Mouse (Mus musculus): ENCODE measurements around the gene Gadd45gip1. TPM values are rescaled to one million over a fixed set of nuclear protein-coding genes. Genes with fewer than 3 reads are reported as not detected.

The Gadd45gip1 gene
- polyA plus RNA-seq, 1 experiment from 2014 or later, result 35.5 TPM

- no peak for ATAC-seq (replicated peaks)
- H3K27me3 ChIP-seq (replicated peaks), result no peaks in the 10 kb centered on the region
- H3K36me3 ChIP-seq (replicated peaks), result peaks cover 49% of the 10 kb centered on the region
- no peak overlapping the region for H3K27ac ChIP-seq
- peaks cover 26% of the 10 kb centered on the region for H3K4me1 ChIP-seq
- no peaks in the 10 kb centered on the region for H3K9me3 ChIP-seq
- H3K4me3 ChIP-seq, result no peak overlapping the region
- no peak overlapping the region for H3K4me2 ChIP-seq
- no peak overlapping the region for H3K9ac ChIP-seq
- WGBS, result 71% methylated on average over 8 of the region's 8 CpGs
Observed at GRCm38 (mm10) chr8:84837149-84837911, 6.0 kb downstream of the Gadd45gip1 start.

GRCm38 (mm10) chr8:84837912-84838470, 6.7 kb downstream of the Gadd45gip1 start:
- H3K27ac ChIP-seq, result no peak overlapping the region
- H3K9ac ChIP-seq, result no peak overlapping the region
- no peak overlapping the region for H3K4me2 ChIP-seq
- no peak for ATAC-seq (replicated peaks)
- 85% methylated on average over 15 of the region's 15 CpGs for WGBS
- H3K27me3 ChIP-seq (replicated peaks), result no peaks in the 10 kb centered on the region
- H3K4me3 ChIP-seq, result no peak overlapping the region
- H3K36me3 ChIP-seq (replicated peaks), result peaks cover 56% of the 10 kb centered on the region
- no peaks in the 10 kb centered on the region for H3K9me3 ChIP-seq
- H3K4me1 ChIP-seq, result peaks cover 27% of the 10 kb centered on the region

DNA sequence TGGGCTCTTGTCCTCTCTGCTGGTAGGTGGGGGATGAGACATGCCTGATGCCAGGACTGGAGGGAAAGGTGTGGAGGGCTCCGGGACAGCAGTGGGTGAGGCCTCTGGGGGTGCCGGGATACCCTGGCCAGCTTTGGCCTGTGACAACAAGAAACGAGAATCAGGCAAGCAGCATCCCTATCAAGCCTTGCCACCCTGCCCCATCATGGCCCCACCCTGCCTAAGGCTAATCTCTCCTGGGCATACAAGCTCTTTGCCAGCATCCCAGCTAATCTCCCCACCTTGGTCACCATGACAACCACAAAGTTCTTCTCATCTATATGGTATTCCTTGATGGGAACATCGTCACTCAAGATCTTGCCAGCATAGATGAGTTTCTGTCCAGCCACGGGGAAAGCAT, 7.2 kb downstream of the Gadd45gip1 start:
- H3K36me3 ChIP-seq (replicated peaks), result peaks cover 60% of the 10 kb centered on the region
- no peak overlapping the region for H3K9ac ChIP-seq
- no peak overlapping the region for H3K4me3 ChIP-seq
- H3K27ac ChIP-seq, result no peak overlapping the region
- 77% methylated on average over 5 of the region's 5 CpGs for WGBS
- ATAC-seq (replicated peaks), result no peak
- H3K4me2 ChIP-seq, result no peak overlapping the region
- H3K27me3 ChIP-seq (replicated peaks), result no peaks in the 10 kb centered on the region
- H3K4me1 ChIP-seq, result peaks cover 22% of the 10 kb centered on the region
- no peaks in the 10 kb centered on the region for H3K9me3 ChIP-seq

DNA sequence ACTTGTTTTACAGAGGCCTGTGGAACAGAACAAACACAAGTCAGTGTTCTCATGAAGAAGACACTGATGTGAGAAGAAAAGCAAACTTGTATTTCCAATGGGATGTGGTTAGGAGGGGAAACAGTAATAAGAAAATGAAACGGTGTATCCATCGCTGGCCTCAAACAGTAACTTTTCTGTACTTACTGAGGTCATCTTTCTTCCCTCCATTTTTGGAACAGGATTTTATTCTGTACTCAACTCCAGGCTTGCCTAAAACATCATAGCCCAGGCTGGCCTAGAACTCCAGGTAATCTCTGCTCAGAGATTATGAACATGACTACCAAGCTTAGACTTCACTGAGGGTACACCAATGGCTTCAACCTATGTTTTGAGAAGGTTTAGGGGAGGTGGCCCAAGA, 8.1 kb downstream of the Gadd45gip1 start:
- peak overlapping the region; percentile 83 for H3K4me3 ChIP-seq
- peak overlapping the region; percentile 73 for H3K4me2 ChIP-seq
- ATAC-seq (replicated peaks), result no peak
- peaks cover 29% of the 10 kb centered on the region for H3K4me1 ChIP-seq
- WGBS, result 96% methylated on average over 2 of the region's 2 CpGs
- peak overlapping the region; percentile 69 for H3K9ac ChIP-seq
- H3K27ac ChIP-seq, result no peak overlapping the region
- no peaks in the 10 kb centered on the region for H3K27me3 ChIP-seq (replicated peaks)
- H3K36me3 ChIP-seq (replicated peaks), result peaks cover 63% of the 10 kb centered on the region
- no peaks in the 10 kb centered on the region for H3K9me3 ChIP-seq

GRCm38 (mm10) chr8:84839875-84840247, 8.5 kb downstream of the Gadd45gip1 start:
- Histone ChIP-seq H3K36me3 (replicated peaks) (peaks cover 62% of the 10 kb centered on the region), H3K9me3 (no peaks in the 10 kb centered on the region), H3K9ac (peak overlapping the region; percentile 69), H3K4me2 (peak overlapping the region; percentile 73), H3K27ac (peak overlapping the region; percentile 85), H3K4me3 (peak overlapping the region; percentile 83), H3K27me3 (replicated peaks) (no peaks in the 10 kb centered on the region), H3K4me1 (peaks cover 34% of the 10 kb centered on the region)
- no peak for ATAC-seq (replicated peaks)
- WGBS, result 3% methylated on average over 7 of the region's 7 CpGs

DNA sequence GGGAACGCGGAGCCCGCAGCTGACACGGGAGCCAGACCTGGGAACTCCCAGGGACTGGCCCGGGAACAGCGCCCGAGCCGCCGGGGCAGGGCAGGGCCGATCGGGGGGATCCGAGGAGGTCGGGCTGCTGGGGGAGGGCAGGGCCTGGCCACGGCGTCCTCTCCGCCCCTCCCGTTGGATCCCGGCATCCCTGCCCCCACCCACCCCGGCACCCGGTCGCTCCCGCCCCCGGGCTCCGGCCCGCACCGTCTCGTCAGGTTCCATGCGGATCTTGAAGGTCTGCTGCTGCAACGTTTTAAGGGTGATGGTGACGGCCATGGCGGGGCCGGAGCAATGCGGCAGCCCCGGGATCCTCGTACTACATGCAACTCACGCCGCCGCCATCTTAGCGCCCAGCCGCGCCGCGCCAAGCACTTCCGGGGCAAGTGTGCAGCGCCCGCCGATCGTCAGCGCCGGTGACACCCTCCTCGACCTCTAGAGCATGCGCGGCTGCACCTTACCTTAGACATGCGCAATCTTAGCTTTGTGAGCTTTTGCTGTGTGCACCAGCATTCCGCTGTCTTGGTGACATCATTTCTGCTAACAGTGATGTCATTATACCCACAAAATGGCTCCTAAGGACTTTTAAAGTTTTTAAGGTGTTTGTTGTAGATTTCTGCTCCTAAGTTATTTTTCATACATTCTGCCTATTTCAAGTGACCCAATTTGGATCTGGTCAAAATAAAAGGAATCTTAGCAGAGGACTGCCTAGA, 9.1 kb downstream of the Gadd45gip1 start, which contains the start of gene Rad23a:
Rad23a (minus strand) TSS at position 418 of the 752 bp plus-strand sequence.
- Histone ChIP-seq H3K4me2 (peak within 1 kb of the TSS; percentile 73), H3K4me3 (peak within 1 kb of the TSS; percentile 83), H3K9ac (peak within 1 kb of the TSS; percentile 69), H3K36me3 (replicated peaks) (peaks cover 59% of the 10 kb centered on the region), H3K9me3 (no peaks in the 10 kb centered on the region), H3K4me1 (peaks cover 39% of the 10 kb centered on the region), H3K27ac (peak within 1 kb of the TSS; percentile 85), H3K27me3 (replicated peaks) (no peaks in the 10 kb centered on the region)
- under 1% methylated on average over 55 of the region's 55 CpGs for WGBS
- peak; percentile 97 for ATAC-seq (replicated peaks)

- Histone ChIP-seq H3K27ac (no peak overlapping the region), H3K9me3 (no peaks in the 10 kb centered on the region), H3K36me3 (replicated peaks) (peaks cover 50% of the 10 kb centered on the region), H3K27me3 (replicated peaks) (no peaks in the 10 kb centered on the region), H3K9ac (no peak overlapping the region), H3K4me2 (no peak overlapping the region), H3K4me1 (peaks cover 37% of the 10 kb centered on the region), H3K4me3 (no peak overlapping the region)
- no peak for ATAC-seq (replicated peaks)
- WGBS, result 82% methylated on average over 1 of the region's 1 CpGs
Observed at GRCm38 (mm10) chr8:84841514-84841913, 10.2 kb downstream of the Gadd45gip1 start.

GRCm38 (mm10) chr8:84844397-84845070, 13.2 kb downstream of the Gadd45gip1 start:
- Histone ChIP-seq H3K27me3 (replicated peaks) (no peaks in the 10 kb centered on the region), H3K4me2 (peak overlapping the region; percentile 65), H3K9me3 (no peaks in the 10 kb centered on the region), H3K27ac (no peak overlapping the region), H3K9ac (peak overlapping the region; percentile 99; the same call in 1 of the 2 replicates), H3K36me3 (replicated peaks) (peaks cover 32% of the 10 kb centered on the region), H3K4me1 (peaks cover 36% of the 10 kb centered on the region), H3K4me3 (peak overlapping the region; percentile 97)
- 91% methylated on average over 9 of the region's 9 CpGs for WGBS
- no peak for ATAC-seq (replicated peaks)

DNA sequence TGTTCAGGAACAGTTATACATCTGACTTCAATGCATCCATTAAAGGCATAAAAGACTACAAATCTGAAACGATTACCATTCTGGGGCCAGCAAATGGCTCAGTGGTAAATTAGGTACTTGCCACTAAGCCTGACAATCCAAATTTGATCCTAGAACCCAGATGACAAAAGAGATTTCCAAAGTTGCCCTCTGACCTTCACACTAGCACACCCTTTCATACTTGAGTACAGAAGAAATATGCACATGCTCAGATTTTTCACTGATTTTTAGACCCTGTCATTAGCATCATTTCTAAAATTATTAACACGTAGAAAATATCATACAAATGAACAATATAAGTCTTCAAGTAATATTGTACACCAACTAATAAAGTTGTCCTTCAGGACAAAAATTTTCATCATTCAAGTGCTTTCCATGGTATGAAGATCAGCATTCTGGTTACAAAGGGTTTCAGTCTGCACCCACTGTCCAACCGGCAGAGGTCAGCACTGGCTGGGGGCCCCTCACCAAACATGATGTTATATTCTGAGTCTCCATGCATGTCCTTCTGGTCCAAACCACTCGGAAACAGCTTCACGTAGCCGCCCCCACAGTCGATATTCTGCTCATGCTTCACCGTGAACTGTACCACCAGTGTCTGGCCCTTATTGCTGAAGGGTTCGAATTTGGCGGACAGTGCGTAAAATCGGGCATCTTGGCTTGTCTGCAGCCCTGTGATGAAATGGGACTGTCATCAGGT, 14.2 kb downstream of the Gadd45gip1 start:
- Histone ChIP-seq H3K27me3 (replicated peaks) (no peaks in the 10 kb centered on the region), H3K4me2 (peak overlapping the region; percentile 65), H3K9me3 (no peaks in the 10 kb centered on the region), H3K4me3 (peak overlapping the region; percentile 97), H3K9ac (peak overlapping the region; percentile 99), H3K4me1 (peaks cover 32% of the 10 kb centered on the region), H3K36me3 (replicated peaks) (peaks cover 32% of the 10 kb centered on the region), H3K27ac (peak overlapping the region; percentile 90)
- whole genome bisulfite sequencing, result 16% methylated on average over 12 of the region's 12 CpGs
- ATAC-seq (replicated peaks), result no peak

DNA sequence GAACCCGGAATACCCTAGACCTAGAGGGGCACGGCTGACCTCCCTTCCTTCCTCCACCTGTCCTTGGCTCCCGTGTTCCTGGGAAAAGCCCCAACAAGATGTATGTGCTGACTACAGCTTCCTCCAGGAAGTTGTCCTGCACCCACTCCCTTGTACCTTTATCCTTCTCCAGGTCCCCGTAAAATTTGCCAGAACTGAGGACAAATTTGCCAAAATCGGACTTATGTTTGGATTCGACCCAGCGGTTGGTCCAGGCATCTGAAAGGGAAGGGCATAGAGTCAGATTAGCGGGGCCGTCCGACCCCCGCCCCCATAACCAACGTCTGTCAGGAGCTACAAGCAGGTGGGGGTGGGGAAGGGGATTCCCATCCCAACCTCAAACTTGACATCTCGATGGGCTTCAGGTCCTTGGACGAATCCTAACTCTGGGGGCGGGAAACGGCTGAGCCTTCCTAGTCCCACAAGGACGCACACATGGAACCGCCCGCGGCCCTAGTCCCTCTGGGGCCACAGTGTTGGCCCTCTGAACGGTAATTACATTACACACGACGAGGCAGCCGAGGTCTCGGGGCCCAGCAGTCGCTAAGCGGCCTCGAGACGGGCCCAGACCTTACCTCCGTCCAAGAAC, 14.9 kb downstream of the Gadd45gip1 start:
- Histone ChIP-seq H3K9me3 (no peaks in the 10 kb centered on the region), H3K36me3 (replicated peaks) (peaks cover 32% of the 10 kb centered on the region), H3K9ac (peak overlapping the region; percentile 99), H3K27me3 (replicated peaks) (no peaks in the 10 kb centered on the region), H3K4me3 (peak overlapping the region; percentile 97), H3K27ac (peak overlapping the region; percentile 90), H3K4me1 (peaks cover 32% of the 10 kb centered on the region), H3K4me2 (peak overlapping the region; percentile 65)
- under 1% methylated on average over 30 of the region's 30 CpGs for WGBS
- no peak; the same call in none of the 2 replicates for ATAC-seq (replicated peaks)

Data from midbrain, embryonic 15.5 days (tissue).